Comparison of ENCODE assay signal across 9 mouse cellular contexts in genomic region chr13:46663461-46663964, GRCm38 (mm10). TPM values are rescaled to one million over a fixed set of nuclear protein-coding genes. Genes with fewer than 3 reads are reported as not detected.
DNase-seq lines count a peak whose midpoint lies in the region; ATAC-seq and TF ChIP-seq lines count a peak whose summit lies in the region.
"Had no signal": no experiment of that assay in that cellular context is flagged by ENCODE, and none has a peak within 500 bp of the region (broad histone marks: within the 10 kb centered on the region; RNA-seq: fewer than 3 reads in every experiment).

No protein-coding gene starts in this region.

- no peak overlapping the region for H3K27ac ChIP-seq in CH12.LX (ENCODE audit: insufficient read depth, low read depth)
- H3K27ac ChIP-seq: heart, embryonic 15.5 days had no signal

- dilution Hi-C loops in CH12.LX (cut with MboI; ENCODE audit: extremely low pct_ligation_motif_present, extremely low pct_unique_long_range_greater_than_20kb, low sequenced_read_pairs) = no loop called here

- peak; percentile 59 to 80; a peak in 3 of 4 replicates for TF ChIP-seq CTCF in CH12.LX (conservative IDR thresholded peaks at IDR 0.05 in 1 of 2, IDR thresholded peaks at IDR 0.05 in 1 of 2; ENCODE audit: low read depth in 2 of 2, low read length in 2 of 2)

- intact Hi-C loops in left cerebral cortex, postnatal 36 days (cut with DNase I) = loop anchor here (2.0 to 10.0 kb wide), 2 partner anchors 249 to 353 kb away; partner anchors contain the start of gene Rbm24

- no peak overlapping the region for H3K9ac ChIP-seq in CH12.LX (ENCODE audit: insufficient read depth, low read depth)
- H3K9ac ChIP-seq: heart, embryonic 15.5 days had no signal

- H3K36me3 ChIP-seq in CH12.LX (replicated peaks in 1 of 2; ENCODE audit: control insufficient read depth in 1 of 2, insufficient read depth in 1 of 2, low read length in 1 of 2) = no peaks in the 10 kb centered on the region
- H3K36me3 ChIP-seq: heart, embryonic 15.5 days had no signal

- in situ Hi-C loops in CH12.LX (cut with MboI; ENCODE audit: low pct_ligation_motif_present, low pct_unique_long_range_greater_than_20kb, low sequenced_read_pairs) = loop anchor here (25.0 kb wide), 1 partner anchor 1126 kb away; no protein-coding TSS in a partner anchor

- no peak for TF ChIP-seq EP300 in CH12.LX (IDR thresholded peaks at IDR 0.05; ENCODE audit: low read length)

- peaks cover 4 to 5% of the 10 kb centered on the region in 2 experiments for H3K4me1 ChIP-seq in CH12.LX (ENCODE audit: control insufficient read depth in 1 of 2, insufficient read depth in 2 of 2)

- peak; percentile 62 to 75; a peak in 3 of 4 replicates for ATAC-seq in hematopoietic stem cell, adult 5-6 weeks (replicated peaks in 1 of 2; ENCODE audit: insufficient read depth in 1 of 2, low FRiP score in 2 of 2, low TSS enrichment in 1 of 2, low read depth in 1 of 2, poor library complexity in 2 of 2, severe bottlenecking in 2 of 2)
- ATAC-seq in erythroid progenitor cell, adult 5-6 weeks (replicated peaks; ENCODE audit: low FRiP score, poor library complexity, severe bottlenecking) = no peak

- peaks cover 4% of the 10 kb centered on the region for H3K27me3 ChIP-seq in CH12.LX (replicated peaks)
- H3K27me3 ChIP-seq: heart, embryonic 15.5 days had no signal

- no peaks in the 10 kb centered on the region for H3K79me2 ChIP-seq in CH12.LX (replicated peaks; ENCODE audit: control insufficient read depth, extremely low read depth, insufficient read depth, poor library complexity, severe bottlenecking)

- H3K9me3 ChIP-seq in CH12.LX (replicated peaks; ENCODE audit: low read length) = no peaks in the 10 kb centered on the region
- H3K9me3 ChIP-seq: heart, embryonic 15.5 days had no signal

- no peak for TF ChIP-seq POLR2A in CH12.LX (IDR thresholded peaks at IDR 0.05; ENCODE audit: low read depth, low read length)

- H3K4me2 ChIP-seq in CH12.LX (ENCODE audit: insufficient read depth, low read depth, poor library complexity, severe bottlenecking) = no peak overlapping the region
- H3K4me2 ChIP-seq: heart, embryonic 15.5 days had no signal

- H3K4me3 ChIP-seq in CH12.LX (replicated peaks in 1 of 3; ENCODE audit: low read depth in 2 of 3, low read length in 2 of 3, poor library complexity in 1 of 3) = no peak overlapping the region
- H3K4me3 ChIP-seq: heart, embryonic 15.5 days had no signal

- TF ChIP-seq RAD21 in CH12.LX (IDR thresholded peaks at IDR 0.05; ENCODE audit: low read depth, low read length) = peak; percentile 89

- DNase-seq in embryo, embryonic 10 days (ENCODE audit: low spot score) = peak; percentile 72
- DNase-seq in embryo, embryonic 9.5 days (ENCODE audit: extremely low spot score) = no peak
- peak; percentile 55 for DNase-seq in left cerebral cortex, adult 11 months (ENCODE audit: low spot score)
- DNase-seq in left cerebral cortex, postnatal 36 days (ENCODE audit: low spot score in 2 of 2) = no peak
- DNase-seq in CH12.LX (ENCODE audit: extremely low read depth) = peak; percentile 62
- DNase-seq in thymus, postnatal 14 days = peak; percentile 55

TF ChIP-seq in CH12.LX, 34 proteins besides CTCF, POLR2A, EP300 and RAD21:
- TF ChIP-seq ZC3H11A (IDR thresholded peaks at IDR 0.05; ENCODE audit: low read depth, low read length) = peak; percentile 67
- no peak for TF ChIP-seq IRF4 (IDR thresholded peaks at IDR 0.05; ENCODE audit: low read depth, low read length)
- TF ChIP-seq ZNF384 (IDR thresholded peaks at IDR 0.05; ENCODE audit: low read depth, low read length) = no peak
- TF ChIP-seq USF1 (IDR thresholded peaks at IDR 0.05; ENCODE audit: low read depth, low read length) = no peak
- TF ChIP-seq NRF1 (IDR thresholded peaks at IDR 0.05; ENCODE audit: low read depth, low read length) = no peak
- TF ChIP-seq MXI1 (IDR thresholded peaks at IDR 0.05; ENCODE audit: low read depth, low read length) = no peak
- no peak for TF ChIP-seq E2F4 (IDR thresholded peaks at IDR 0.05; ENCODE audit: insufficient replicate concordance, low read depth, low read length)
- TF ChIP-seq HCFC1 (IDR thresholded peaks at IDR 0.05; ENCODE audit: low read depth, low read length) = no peak
- peak; percentile 88 for TF ChIP-seq SMC3 (IDR thresholded peaks at IDR 0.05; ENCODE audit: low read depth, low read length)
- TF ChIP-seq MAFK (IDR thresholded peaks at IDR 0.05; ENCODE audit: insufficient replicate concordance, low read length) = no peak

RNA-seq across cellular contexts. Expression of gene Fam8a1, which starts 5.8 kb away (rescaled TPM):
- 10 to 100 TPM; 78.1 to 82.7 TPM for total RNA-seq in left cerebral cortex, postnatal 36 days (2021)
- total RNA-seq in CH12.LX (2012; rRNA removed) (6.2 and 6.9 TPM in 2 replicates), CH12.LX (2014; rRNA removed) (9.9 and 10.1 TPM in 2 replicates)
- polyA plus RNA-seq in CH12.LX (2012; ENCODE audit: insufficient read length, low read depth) = 9.9 and 10.2 TPM in 2 replicates
- total RNA-seq in hematopoietic stem cell, adult 5-6 weeks (2017) = 15.9 and 18.1 TPM in 2 replicates
- total RNA-seq in erythroid progenitor cell, adult 5-6 weeks (2015; ENCODE audit: low replicate concordance) = 18.7 and 21.0 TPM in 2 replicates
- total RNA-seq in erythroid progenitor cell, adult 5-6 weeks (2017; ENCODE audit: low replicate concordance) = 7.1 and 32.7 TPM in 2 replicates

Comparison
In these comparisons a context has a peak if more than half of its experiments do, and no peak if none do; other contexts are left out.
1. DNase-seq: peak in embryo, embryonic 10 days (single experiment), left cerebral cortex, adult 11 months (single experiment), CH12.LX (single experiment) and thymus, postnatal 14 days (single experiment); none in embryo, embryonic 9.5 days (single experiment) and left cerebral cortex, postnatal 36 days (0 of 2).